Mouse (Mus musculus) heart, embryonic 14.5 days (tissue): ENCODE data around the gene Pnrc1. TPM values are rescaled to one million over a fixed set of nuclear protein-coding genes. Genes with fewer than 3 reads are reported as not detected.

Experiments used
- ATAC-seq: fragments of 200-750 bp; cut with Nextera tagmentation; 2 replicates; pipeline ENCODE4 v1.8.0; 2017; ENCODE audit warnings: low read depth, moderate TSS enrichment; ENCODE audit not compliant: insufficient number of reproducible peaks, insufficient read depth, low FRiP score
- H3K27ac ChIP-seq, 2 experiments: fragments of 200-500 bp in 1 of 2; fragments of 300-500 bp in 1 of 2; sonication (generic) in 1 of 2; replicated peaks in 1 of 2; 2 replicates each; pipeline ENCODE4 v1.5.1; 2012 to 2014; ENCODE audit warnings: low read depth in 2 of 2, low read length in 2 of 2, control low read depth in 1 of 2, mild to moderate bottlenecking in 1 of 2, mixed read lengths in 1 of 2; ENCODE audit not compliant: control insufficient read depth in 1 of 2, insufficient read depth in 1 of 2
- H3K27me3 ChIP-seq: fragments of 300-500 bp; sonication (generic); 2 replicates; pipeline ENCODE4 v1.6.1; 2014; ENCODE audit warnings: mild to moderate bottlenecking, low read length, control low read depth; ENCODE audit not compliant: control insufficient read depth, insufficient read depth
- H3K36me3 ChIP-seq: fragments of 300-500 bp; sonication (generic); 2 replicates; pipeline ENCODE4 v1.6.1; 2014; ENCODE audit warnings: mild to moderate bottlenecking, control low read depth, low read length, mixed read lengths; ENCODE audit not compliant: control insufficient read depth, insufficient read depth
- H3K4me1 ChIP-seq, 2 experiments: fragments of 200-500 bp in 1 of 2; fragments of 300-500 bp in 1 of 2; sonication (generic) in 1 of 2; 2 replicates each; pipeline ENCODE4 v1.6.1; 2012 to 2014; ENCODE audit warnings: low read length in 2 of 2, control low read depth in 1 of 2, mixed read lengths in 1 of 2; ENCODE audit not compliant: control insufficient read depth in 2 of 2, insufficient read depth in 2 of 2
- H3K4me2 ChIP-seq: fragments of 300-500 bp; sonication (generic); 2 replicates; pipeline ENCODE4 v1.6.1; 2014; ENCODE audit warnings: mild to moderate bottlenecking, low read length
- H3K4me3 ChIP-seq, 2 experiments: fragments of 200-500 bp in 1 of 2; fragments of 300-500 bp in 1 of 2; sonication (generic) in 1 of 2; 2 replicates each; pipeline ENCODE4 v1.5.1; 2012 to 2014; ENCODE audit warnings: low read length in 2 of 2, mild to moderate bottlenecking in 2 of 2, control low read depth in 1 of 2, low read depth in 1 of 2, moderate library complexity in 1 of 2; ENCODE audit not compliant: control insufficient read depth in 1 of 2, insufficient read depth in 1 of 2
- H3K9ac ChIP-seq: fragments of 300-500 bp; sonication (generic); 2 replicates; pipeline ENCODE4 v1.6.1; 2014; ENCODE audit warnings: mild to moderate bottlenecking, low read length
- H3K9me3 ChIP-seq: fragments of 300-500 bp; sonication (generic); 2 replicates; pipeline ENCODE4 v1.6.1; 2016; ENCODE audit warnings: low read length, control low read depth; ENCODE audit not compliant: control insufficient read depth
- WGBS: fragments of 180-500 bp; shearing (Covaris S2); extraction: QIAGEN DNeasy Blood & Tissue Kit; methylation state at CpG from one replicate; pipeline ENCODE4 v1.1.7; 2014; 5-methylcytosine and 5-hydroxymethylcytosine counted together
- polyA plus RNA-seq: library from polyadenylated mRNA; unstranded; fragments of >200 nt; fragmentation: Nextera tagmentation; extraction: Ambion mirVana; gene quantifications from 2 replicates; pipeline ENCODE4 v1.2.1, GENCODE M21; 2014

Gene Pnrc1
- polyA plus RNA-seq, 1 experiment from 2014 or later, result 119 TPM

- H3K27ac ChIP-seq, result no peak overlapping the region
- no peaks in the 10 kb centered on the region for H3K27me3 ChIP-seq
- 70% methylated on average over 2 of the region's 2 CpGs for WGBS
- H3K4me3 ChIP-seq, result no peak overlapping the region
- no peak overlapping the region for H3K9ac ChIP-seq
- no peak for ATAC-seq
- no peaks in the 10 kb centered on the region for H3K36me3 ChIP-seq
- H3K9me3 ChIP-seq, result no peaks in the 10 kb centered on the region
- H3K4me1 ChIP-seq, result no peaks in the 10 kb centered on the region; a peak in 1 of 4 replicates
- no peak overlapping the region for H3K4me2 ChIP-seq
Measured at GRCm38 (mm10) chr4:33207551-33207950, 82.4 kb downstream of the Pnrc1 start.

- no peak overlapping the region for H3K4me2 ChIP-seq
- no peak overlapping the region for H3K27ac ChIP-seq
- no peaks in the 10 kb centered on the region for H3K27me3 ChIP-seq
- H3K4me3 ChIP-seq, result no peak overlapping the region
- 5% methylated on average over 4 of the region's 4 CpGs for WGBS
- no peaks in the 10 kb centered on the region; a peak in 1 of 4 replicates for H3K4me1 ChIP-seq
- H3K9me3 ChIP-seq, result no peaks in the 10 kb centered on the region
- no peak overlapping the region for H3K9ac ChIP-seq
- ATAC-seq, result no peak
- no peaks in the 10 kb centered on the region for H3K36me3 ChIP-seq
Measured at GRCm38 (mm10) chr4:33204682-33205081, 85.3 kb downstream of the Pnrc1 start.

GRCm38 (mm10) chr4:33198117-33198516, 91.8 kb downstream of the Pnrc1 start:
- Histone ChIP-seq H3K27ac (no peak overlapping the region), H3K9me3 (no peaks in the 10 kb centered on the region), H3K36me3 (no peaks in the 10 kb centered on the region), H3K4me1 (no peaks in the 10 kb centered on the region), H3K9ac (no peak overlapping the region), H3K27me3 (no peaks in the 10 kb centered on the region), H3K4me3 (no peak overlapping the region), H3K4me2 (no peak overlapping the region)
- WGBS, result 18% methylated on average over 2 of the region's 2 CpGs
- no peak for ATAC-seq

Other genes with a start within 250 kb of the Pnrc1 start
- gene Gabrr2, start 227.2 kb downstream of the Pnrc1 start, polyA plus RNA-seq, result 0.11 and 0.39 TPM in 2 replicates
- gene Gabrr1, start 157.6 kb downstream of the Pnrc1 start, polyA plus RNA-seq, result 0.08 and 0.16 TPM in 2 replicates
- gene Pm20d2, start 100.4 kb downstream of the Pnrc1 start, polyA plus RNA-seq, result 2.5 TPM in 2 replicates
- gene Srsf12, start 81.2 kb downstream of the Pnrc1 start, polyA plus RNA-seq, result 1.2 and 2.3 TPM in 2 replicates
- gene Rngtt, start 20.1 kb upstream of the Pnrc1 start, polyA plus RNA-seq, result 14.2 and 16.0 TPM in 2 replicates